Mouse (Mus musculus) cerebellum, postnatal 25 days (tissue): ENCODE measurements around the gene Pdcd11.

Experiments used
- DNase-seq, 2 experiments: peaks; one replicate each; pipeline ENCODE4 v3.0.0; 2021; ENCODE audit warnings: mixed read lengths in 2 of 2

Pdcd11 gene

DNA sequence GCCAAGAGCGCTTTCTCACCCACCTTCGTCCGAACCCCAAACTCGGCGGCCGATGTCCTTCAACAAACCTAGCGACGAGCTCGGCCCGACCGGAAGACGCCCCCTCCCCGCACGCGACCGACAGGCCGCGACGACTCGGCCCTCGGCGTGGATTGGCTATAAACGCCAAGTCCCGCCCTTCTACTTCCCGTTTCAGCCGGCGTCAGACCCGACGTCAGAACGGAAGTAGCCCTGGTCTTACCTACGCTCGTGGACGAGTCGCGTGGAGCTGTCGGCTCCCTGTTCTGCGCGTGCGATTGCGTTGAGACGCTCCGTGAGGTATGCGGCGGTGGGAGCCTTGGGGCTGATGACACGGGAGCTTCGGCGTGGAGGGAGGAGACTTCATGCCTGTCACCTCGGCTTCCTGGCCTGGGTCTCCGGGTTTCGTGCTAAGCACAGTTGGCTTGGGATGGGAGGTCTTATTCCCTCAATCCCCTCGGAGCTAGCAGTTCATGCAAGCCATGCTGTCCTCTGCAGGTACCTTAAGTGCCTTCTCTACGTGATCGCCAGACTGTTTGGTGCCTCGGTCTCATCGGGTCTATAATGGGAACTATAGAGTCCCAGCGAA lies at the start of gene Pdcd11, which contains the start of gene Usmg5:
TSS of gene Pdcd11 (plus strand) at position 219 of the 607 bp plus-strand sequence.
TSS of gene Usmg5 (minus strand) at position 98 of the 607 bp plus-strand sequence.
- DNase-seq = peak; percentile 97 to 98

DNA sequence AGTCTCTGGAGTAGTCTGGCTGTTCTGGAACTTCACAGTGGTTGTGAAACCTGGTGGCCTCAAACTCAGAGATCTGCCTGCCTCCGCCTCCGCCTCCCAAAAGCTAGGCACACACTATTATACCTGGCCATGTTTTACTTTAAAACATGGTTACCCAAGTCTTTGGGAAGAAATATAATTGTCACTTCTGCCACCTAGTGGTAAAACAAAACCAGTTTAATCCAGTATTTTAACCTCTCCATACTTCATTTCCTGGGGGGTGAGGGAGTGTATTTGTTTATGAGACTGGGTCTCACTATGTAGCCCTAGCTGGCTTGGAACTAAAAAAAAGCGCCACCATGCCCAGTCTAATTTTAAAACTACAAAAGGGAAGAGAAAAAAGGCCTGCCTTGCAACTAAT lies 47.0 kb upstream of the Pdcd11 start:
- DNase-seq = no peak

DNA sequence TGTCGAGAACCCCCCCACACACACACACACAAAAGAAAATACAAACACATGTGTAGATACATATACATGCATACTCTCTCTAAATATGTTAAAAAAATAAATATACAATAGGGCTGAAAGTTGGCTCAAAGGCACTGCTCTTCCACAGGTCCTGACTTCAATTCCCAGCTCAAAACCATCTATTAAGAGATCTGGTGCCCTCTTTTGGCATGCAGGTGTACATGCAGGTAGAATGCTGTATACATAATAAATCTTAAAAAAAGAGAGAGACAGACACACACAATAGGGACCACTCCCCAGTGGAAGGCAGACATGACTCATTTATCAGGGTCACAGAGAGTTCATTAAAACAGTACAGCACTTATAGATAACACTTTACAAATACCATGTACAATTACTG lies 44.2 kb upstream of the Pdcd11 start:
- no peak for DNase-seq

DNA sequence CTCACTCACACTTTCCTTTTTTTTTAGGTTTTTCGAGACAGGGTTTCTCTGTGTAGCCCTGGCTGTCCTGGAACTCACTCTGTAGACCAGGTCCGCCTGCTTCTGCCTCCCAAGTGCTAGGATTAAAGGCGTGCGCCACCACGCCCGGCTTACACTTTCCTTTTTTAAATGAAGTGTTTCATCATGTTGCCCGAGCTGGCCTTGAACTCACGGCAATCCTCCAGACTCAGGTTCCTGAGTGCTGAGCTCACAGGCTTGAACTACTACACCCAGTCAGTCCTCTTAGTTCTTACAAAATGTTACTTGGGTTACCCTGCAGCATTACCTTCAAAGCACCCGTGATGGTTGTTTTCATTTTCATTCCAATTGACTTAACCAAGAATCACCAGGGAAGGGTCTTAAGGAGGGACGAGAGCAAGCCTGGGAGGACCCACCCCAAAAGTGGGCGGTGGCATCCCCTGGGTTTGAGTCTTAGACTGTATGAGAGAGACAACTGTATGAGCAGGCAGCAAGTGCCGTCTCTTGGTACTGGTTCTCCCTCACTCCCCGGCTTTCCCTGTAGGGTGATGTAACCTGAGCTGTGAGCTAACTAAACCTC lies 43.2 kb upstream of the Pdcd11 start:
- no peak for DNase-seq

DNA sequence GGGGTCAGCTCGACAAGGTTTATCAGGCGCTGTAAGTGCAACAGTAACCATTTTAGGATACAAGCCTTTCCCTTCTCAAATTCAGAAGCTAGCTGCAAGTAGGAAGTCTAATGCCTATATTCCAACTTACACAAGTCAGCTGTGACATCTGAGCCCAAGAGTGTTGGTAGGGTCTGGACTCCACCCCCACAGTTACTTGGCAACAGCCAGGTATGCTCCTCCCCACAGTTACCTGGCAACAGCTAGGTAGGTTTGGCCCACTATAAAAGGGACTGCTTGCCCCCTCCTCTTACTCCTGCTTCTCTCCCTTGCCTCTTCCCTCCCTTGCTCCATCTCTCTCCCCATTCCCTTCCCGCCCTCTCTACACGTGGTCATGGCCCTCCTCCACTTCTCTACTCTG lies 41.5 kb upstream of the Pdcd11 start:
- DNase-seq = no peak

DNA sequence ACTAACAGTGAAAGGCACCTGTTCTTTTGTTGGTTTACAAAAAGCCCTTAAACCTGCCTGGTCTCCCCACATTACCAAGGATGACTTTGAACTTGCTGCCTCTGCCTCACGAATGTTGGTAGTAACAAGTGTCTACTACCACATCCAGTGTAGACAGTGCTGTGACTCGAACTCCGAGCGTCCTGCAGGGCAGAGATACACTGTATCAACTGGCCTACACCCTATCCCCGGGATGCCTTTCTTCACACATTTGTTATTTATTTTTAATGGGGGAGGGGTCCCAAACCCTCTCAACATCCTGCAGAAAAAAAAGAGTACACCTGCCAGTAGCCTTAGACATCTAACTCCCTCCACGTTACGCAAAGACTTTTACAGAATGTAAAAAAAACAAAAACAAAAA lies 40.7 kb upstream of the Pdcd11 start:
- peak in 1 of 2 experiments; percentile 9 for DNase-seq

DNA sequence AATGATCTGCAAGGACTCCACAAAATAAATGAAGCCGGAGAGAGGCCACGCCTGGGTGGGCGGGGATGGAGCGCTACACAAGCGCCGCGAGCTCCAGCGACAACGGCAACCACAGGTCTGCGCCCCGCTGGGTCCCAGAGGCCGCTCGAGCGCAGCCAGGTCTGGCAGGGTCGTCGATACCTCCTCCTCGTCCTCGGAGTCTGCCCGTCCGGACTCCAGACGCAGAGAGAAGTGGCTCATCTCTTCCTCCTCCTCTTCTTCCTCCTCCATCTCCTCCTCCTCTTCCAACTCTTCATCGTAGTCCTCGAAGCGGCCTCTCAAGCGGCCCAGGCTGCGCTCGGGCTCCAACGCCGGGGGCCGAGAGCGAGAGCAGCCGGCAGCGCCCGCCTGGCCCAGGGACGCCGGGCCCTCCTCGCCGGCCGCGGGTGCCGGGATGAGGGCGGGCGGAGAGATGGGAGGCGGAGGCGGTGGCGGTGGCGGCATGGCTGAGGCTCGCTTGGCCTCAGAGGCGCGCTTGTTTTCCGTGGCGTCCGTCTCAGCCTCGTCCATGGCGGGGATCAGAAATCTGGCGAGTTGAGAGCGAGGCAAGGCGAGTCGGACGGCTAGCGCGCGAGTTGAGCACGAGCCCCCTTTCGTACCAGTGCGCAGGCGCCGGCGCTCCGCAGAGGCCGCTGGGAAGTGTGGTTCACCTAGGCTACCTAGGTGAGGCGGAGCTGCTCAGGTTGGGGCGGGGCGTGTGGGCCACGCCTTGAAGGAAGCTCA lies 40.1 kb upstream of the Pdcd11 start, which contains the start of gene Pcgf6:
TSS of gene Pcgf6 (minus strand) at position 636 of the 762 bp plus-strand sequence.
- peak; percentile 92 to 94 for DNase-seq

DNA sequence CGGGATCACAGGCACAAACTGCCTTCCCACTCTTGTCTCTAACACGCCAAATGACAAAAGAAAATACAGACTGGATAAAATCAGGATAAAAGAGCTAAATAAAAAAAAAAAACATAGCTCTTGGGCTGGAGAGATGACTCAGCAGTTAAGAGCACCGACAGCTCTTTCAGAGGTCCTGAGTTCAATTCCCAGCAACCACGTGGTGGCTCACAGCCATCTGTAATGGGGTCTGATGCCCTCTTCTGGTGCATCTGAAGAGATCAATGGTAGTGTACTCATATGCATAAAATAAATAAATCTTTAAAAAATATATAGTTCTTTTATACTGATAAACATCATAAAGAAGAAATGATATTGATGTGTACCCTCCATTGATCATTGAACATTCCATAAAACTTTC lies 37.6 kb upstream of the Pdcd11 start:
- DNase-seq = no peak

DNA sequence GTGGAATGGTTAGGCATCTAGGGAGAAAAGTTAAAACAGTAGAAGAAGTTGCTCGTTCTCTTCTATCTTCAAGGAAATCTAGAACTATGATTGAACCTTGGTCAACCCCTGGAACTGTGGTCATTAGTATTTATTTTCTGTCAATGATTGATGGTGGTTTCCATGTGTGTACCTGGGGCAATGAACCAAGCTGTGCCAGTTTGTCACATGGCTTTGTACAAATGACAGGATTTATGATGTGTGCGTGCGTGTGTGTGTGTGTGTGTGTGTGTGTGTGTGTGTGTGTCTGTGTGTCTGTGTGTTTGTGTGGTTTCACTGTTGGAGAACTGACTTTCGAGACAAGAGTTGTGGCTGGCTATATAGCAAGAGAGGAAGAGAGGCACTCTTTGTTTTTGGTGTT lies 37.1 kb upstream of the Pdcd11 start:
- no peak for DNase-seq

DNA sequence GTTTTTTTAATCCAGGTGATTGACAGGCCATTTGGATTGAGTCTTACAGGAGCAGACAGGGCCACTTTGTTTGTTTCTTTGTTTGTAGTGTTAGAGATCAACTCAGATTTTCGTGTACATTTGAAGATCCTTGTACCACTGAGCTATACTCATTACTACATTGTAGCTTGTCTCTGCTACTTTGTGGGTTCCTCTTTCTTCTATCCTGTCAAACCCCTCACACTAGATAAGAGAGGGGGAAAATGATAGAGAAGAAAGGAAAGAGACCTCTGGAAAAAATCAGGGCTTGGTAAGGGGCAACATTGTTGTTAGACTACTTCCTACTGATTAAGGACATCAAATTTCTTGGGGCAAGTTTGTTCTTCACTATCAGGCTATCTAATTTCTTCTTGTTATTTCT lies 32.9 kb upstream of the Pdcd11 start:
- no peak for DNase-seq

DNA sequence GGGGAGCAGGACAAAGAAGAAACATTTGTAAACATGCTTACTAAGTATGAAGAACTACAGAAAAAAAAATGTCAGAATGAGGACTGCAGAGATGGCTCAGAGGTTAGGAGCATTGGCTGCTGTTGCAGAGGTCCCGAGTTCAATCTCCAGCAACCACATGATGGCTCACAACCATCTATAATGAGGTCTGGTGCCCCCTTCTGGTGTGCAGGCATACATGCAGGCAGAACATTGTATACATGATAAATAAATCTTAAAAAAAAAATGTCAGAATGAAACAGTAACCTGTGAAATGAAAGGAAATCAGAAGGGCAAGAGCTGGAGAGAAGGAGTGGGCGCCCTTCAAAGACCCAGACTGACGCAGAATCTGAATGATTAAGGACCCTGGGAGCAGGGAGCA lies 24.7 kb upstream of the Pdcd11 start:
- no peak for DNase-seq

DNA sequence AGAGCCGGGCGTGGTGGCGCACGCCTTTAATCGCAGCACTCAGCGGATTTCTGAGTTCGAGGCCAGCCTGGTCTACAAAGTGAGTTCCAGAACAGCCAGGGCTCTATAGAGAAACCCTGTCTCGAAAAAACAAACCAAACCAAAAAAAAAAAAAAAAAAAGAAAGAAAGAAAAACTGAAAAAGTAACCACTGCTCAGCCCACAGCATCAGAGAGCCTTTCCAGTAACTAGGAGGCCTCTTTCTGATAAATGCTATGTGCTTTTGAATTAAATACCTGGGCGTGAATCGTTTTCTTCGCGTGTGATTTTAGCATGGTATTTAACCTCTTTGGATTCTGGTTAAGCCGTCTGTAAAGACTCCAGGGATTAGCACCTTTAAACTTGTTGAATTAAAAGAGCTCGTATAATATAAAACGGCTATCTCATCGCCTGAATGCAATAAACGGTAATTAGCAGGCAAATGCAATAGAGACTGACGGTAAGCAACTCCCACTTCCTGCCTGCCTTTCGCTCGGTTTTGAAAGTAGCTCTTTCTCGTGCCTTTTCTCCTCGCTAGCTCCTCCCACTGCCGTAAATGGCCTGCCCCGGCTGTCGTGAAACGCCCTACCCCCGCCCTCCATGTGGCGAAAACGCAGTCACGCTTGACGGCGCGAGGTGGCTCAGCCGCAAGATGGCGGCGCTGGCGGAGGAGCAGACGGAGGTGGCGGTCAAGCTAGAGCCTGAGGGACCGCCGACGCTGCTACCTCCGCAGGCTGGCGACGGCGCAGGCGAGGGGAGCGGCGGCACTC lies 23.3 kb upstream of the Pdcd11 start, which contains the start of gene Taf5:
TSS of gene Taf5 (plus strand) at position 651 of the 787 bp plus-strand sequence.
- peak; percentile 97 to 98 for DNase-seq

DNA sequence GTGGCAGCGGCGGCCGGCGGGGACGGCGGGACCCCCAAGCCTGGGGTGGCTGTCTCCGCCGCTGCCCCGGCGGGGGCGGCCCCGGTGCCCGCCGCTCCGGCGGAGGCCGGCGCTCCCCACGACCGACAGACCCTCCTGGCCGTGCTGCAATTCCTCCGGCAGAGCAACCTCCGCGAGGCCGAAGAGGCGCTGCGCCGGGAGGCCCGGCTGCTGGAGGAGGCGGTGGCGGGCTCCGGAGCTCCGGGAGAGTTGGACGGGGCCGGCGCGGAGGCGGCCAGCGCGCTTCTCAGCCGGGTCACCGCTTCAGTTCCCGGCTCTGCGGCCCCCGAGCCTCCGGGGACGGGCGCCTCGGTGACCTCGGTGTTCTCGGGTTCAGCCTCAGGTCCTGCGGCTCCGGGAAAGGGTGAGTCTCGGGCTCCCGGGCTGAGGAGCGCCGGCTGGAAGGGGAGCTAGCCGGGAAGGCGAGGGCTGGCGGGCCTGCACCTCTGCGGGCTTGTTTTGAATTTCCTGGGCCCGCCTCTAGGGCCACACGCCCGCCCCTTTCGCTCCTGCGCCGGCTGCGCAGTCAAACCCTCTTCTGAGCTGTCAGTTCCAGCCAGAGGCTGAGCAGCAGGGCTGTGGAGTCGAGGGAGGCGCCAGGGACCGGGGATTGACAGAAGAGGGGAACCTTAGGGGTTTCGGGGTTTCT lies 22.5 kb upstream of the Pdcd11 start:
- DNase-seq = peak; percentile 80 to 85

DNA sequence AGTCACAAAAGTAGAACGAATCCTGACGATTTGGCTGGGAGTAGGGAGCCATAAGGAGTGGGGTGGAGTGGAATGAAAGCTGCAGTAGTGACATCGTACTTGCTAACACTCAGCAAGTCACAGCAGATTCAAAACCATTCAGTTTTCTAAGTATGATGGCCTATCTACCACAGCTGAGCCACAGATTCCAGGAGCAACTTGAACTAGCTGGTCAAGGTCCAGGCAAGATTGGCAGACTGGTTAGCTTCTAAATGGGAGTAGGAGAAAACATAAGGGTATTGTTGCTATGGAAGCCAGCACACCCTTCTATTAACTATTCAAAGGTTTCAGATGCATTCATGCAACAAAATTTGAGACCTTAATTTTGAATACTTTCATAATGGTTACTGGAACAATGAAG lies 2.3 kb upstream of the Pdcd11 start:
- DNase-seq = no peak

DNA sequence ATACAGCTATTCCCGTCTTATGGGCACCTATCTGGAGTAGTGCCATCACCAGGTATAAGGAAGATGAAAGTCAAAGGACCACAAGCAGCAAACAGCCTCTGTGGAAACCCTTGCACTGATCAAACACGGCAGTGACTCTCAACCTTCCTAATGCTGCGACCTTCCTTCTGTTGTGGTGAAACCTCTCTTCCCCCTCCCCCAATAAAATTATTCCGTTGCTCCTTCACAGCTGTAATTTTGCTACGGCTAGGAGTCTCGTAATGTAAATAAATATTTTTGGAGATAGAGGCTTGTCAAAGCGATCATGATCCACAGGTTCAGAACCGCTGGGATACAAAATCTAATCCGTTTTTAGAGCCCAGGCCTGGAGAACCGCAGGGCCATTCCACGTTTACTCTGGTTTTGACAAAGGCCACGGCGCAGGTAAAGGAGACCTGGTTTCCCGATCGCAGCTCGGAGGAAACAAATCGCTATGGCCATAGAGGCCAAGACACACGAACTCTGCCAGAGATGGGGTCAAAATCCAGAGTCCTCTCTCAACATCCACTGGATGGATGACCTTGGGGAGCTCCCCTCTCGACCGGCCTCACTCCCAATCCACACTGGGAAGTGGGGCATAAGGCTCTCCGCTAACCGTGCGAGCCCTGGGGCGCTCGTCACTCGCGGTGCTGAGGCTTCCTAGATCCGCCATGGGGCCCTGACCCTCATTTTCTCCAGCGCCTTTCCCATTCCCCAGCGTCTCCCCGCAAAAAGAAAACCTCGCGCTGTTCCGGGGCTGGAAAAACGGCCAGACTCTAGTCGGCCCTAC lies 646 bp upstream of the Pdcd11 start:
- DNase-seq = no peak

DNA sequence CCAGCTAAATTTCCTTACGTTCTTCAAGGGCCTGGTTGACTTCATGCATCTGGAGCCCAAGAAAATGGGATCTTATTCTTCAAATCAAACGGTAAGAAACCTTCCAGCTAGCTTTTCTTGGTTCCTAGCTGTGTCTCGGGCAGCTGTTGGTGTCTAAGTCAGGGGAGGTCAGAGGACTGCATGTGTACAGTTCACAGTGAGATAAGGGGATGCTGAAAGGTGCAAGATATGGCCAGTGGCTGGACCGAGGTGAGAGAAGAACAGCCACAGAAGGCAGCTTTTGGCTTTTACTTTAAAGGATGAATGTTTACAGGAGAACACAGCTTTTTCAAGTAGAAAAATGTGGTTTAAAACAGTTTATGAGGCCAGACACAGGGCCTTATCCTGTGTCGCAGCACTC lies 10.5 kb downstream of the Pdcd11 start:
- DNase-seq = no peak

DNA sequence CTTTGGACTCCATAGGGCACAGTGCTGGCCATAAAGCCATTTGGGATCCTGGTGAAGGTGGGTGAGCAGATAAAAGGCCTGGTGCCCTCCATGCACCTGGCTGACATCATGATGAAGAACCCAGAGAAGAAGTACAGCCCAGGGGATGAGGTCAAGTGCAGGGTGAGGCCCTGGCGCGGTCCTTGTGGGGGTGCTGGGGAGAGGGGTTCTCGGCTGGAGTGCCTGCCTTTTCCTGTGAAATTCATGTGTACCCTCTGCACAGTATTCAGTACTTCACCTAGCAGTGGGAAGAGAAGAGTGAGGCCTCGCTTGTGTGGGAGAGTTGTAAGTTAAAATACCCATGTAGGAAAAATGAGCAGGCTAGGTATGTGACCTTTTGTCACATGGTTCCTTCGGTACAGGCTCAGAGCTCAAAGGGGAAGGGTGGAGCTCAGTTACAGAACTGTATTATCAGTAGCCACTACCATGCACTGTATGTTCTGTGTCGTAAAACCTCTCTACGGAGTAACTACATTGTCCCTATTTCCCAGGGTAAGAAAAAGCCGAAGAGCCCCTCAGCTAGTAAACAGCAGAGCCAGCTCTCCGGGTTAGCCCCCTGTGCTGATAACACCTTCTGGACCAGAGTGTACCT lies 14.2 kb downstream of the Pdcd11 start:
- no peak for DNase-seq

DNA sequence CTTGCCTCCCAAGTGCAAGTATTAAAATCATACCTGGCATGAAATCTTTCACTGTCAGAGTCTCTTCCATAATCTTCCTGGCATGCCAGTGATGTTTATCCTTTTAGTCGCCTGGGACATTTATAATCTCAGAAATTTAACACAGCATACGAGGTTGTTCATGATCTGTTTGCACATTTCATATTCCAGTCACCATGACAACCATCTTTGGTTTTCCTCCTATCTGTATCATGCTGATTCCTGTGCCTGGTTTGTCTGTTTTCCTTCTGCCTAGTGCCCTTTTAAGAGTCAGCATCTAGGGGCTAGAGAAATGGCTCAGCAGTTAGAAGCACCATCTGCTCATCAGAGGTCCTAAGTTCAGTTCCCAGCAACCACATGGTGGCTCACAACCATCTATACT lies 28.1 kb downstream of the Pdcd11 start:
- no peak for DNase-seq

DNA sequence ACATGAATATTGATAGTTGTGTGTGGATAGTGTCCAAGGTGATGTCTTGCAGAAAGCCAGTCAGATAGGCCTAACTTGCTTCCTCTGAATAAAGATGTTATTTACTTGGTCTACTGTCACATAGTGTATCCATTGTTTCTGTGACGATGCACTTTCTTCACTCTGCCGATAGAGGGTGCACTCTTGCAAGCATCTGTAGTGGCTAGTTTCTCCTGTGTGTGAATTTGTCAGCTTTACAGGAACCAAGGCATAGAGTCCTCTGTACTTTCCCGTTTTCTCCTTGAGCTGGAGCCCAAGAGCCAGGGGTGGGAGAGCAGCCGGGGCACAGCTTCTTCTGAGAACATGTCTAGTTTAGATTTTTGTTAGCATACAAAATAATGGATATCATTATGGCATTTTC lies 30.5 kb downstream of the Pdcd11 start:
- peak in 1 of 2 experiments; percentile 25 for DNase-seq

DNA sequence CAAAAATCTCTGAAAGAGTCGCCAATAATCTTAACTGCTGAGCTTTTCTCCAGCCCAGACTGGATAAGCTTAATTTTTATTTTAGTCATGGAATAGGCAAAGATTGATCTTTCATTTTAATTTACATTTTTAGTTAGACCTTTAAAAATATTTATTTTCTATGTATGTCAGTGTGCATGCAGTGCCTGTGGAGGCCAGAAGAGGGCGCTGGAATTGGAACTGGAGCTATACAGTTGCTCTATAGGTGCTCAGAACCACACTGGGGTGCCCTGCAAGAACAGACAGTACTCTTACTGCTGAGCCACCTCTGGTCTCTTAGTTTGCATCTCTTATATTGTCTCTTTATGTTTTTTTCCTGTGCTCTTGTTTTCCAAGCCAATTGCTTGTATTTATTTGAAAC lies 32.2 kb downstream of the Pdcd11 start:
- peak in 1 of 2 experiments; percentile 53 for DNase-seq

DNA sequence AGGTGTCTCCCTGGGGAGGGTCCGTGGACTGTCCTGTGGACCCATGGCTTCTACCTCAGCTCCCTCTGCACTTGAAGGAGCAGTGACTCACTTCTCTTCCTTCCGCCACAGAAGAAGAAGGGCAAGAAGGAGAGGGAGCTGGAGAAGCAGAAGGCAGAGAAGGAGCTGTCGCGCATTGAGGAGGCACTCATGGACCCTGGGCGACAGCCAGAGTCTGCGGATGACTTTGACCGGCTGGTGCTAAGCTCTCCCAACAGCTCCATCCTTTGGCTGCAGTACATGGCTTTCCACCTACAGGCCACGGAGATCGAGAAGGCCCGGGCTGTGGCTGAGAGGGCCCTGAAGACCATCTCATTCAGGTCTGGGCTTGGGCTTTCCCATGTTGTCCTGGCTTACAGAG lies 37.6 kb downstream of the Pdcd11 start:
- DNase-seq = no peak
